Mouse (Mus musculus): Measurements from ENCODE around the gene Krt222. TPM values are rescaled to one million over a fixed set of nuclear protein-coding genes. Genes with fewer than 3 reads are reported as not detected.
A peak's percentile ranks its signal among the peaks of the same experiment; 100 is the strongest.

Krt222 gene
- 0.38 and 0.58 TPM in 2 replicates for polyA plus RNA-seq (2016; fragmentation: Nextera tagmentation; extraction: Ambion mirVana)

DNA sequence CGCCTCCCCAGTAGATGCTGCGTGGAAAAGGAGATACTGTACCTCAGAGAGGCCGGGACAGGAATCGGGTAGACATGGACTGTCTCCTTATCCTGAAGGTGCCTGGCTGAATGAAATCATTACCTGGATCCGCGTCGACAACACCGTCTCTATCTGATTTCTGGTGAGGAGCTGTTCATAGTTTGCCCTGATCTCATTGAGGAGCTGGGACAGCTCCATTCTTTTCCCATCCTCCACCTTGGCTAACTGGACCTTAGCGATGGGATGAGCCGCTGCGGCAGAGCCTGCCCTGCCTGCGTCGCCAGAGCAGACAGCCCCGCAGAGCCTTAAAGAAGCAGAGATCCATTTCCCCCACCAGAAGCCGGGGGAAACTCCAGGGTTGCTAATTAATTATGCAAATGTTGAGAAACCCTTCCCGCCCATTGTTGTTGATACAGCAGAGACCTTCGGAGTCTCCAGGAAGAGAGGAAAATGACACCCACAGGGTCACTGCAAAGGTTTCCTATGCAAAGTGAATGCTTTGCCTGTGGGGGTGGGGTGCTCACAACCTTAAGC lies at the start of gene Krt222:
TSS of gene Krt222 (minus strand) at position 266 of the 555 bp plus-strand sequence.
- ATAC-seq (ENCODE audit: insufficient number of reproducible peaks, insufficient read depth, low FRiP score, low TSS enrichment) = no peak
- Histone ChIP-seq H3K9ac (no peak within 1 kb of the TSS), H3K4me1 (peaks cover 7% of the 10 kb centered on the region; the same call in 1 of the 2 replicates), H3K4me3 (peak within 1 kb of the TSS; percentile 21), H3K4me2 (replicated peaks) (peak within 1 kb of the TSS; percentile 46), H3K27ac (no peak within 1 kb of the TSS), H3K27me3 (no peaks in the 10 kb centered on the region), H3K36me3 (no peaks in the 10 kb centered on the region), H3K9me3 (no peaks in the 10 kb centered on the region)
- WGBS = 4% methylated on average over 17 of the region's 17 CpGs

- H3K36me3 ChIP-seq = no peaks in the 10 kb centered on the region
- 62% methylated on average over 5 of the region's 5 CpGs for WGBS
- no peaks in the 10 kb centered on the region for H3K27me3 ChIP-seq
- no peaks in the 10 kb centered on the region for H3K9me3 ChIP-seq
- no peak overlapping the region for H3K4me3 ChIP-seq
- H3K4me1 ChIP-seq = no peaks in the 10 kb centered on the region
- H3K4me2 ChIP-seq (replicated peaks) = no peak overlapping the region
- no peak for ATAC-seq (ENCODE audit: insufficient number of reproducible peaks, insufficient read depth, low FRiP score, low TSS enrichment)
- no peak overlapping the region for H3K27ac ChIP-seq
- no peak overlapping the region for H3K9ac ChIP-seq
These were observed 49.0 kb upstream of the Krt222 start for GRCm38 (mm10) chr11:99292846-99293245.

- WGBS = 40% methylated on average over 11 of the region's 11 CpGs
- H3K4me1 ChIP-seq = peaks cover 5% of the 10 kb centered on the region; the same call in 1 of the 2 replicates
- H3K36me3 ChIP-seq = no peaks in the 10 kb centered on the region
- no peak for ATAC-seq (ENCODE audit: insufficient number of reproducible peaks, insufficient read depth, low FRiP score, low TSS enrichment)
- H3K27ac ChIP-seq = 0 out of 2 replicates have a peak within 1 kb of the TSS, but pooled peaks have one; percentile 36
- no peak within 1 kb of the TSS for H3K4me2 ChIP-seq (replicated peaks)
- no peak within 1 kb of the TSS for H3K9ac ChIP-seq
- H3K4me3 ChIP-seq = no peak within 1 kb of the TSS
- H3K9me3 ChIP-seq = no peaks in the 10 kb centered on the region
- H3K27me3 ChIP-seq = no peaks in the 10 kb centered on the region
These were observed 41.0 kb upstream of the Krt222 start, which contains the start of gene Krt24 for GRCm38 (mm10) chr11:99284833-99285312. Gene Krt24 (minus strand): TSS chr11:99285262.

DNA sequence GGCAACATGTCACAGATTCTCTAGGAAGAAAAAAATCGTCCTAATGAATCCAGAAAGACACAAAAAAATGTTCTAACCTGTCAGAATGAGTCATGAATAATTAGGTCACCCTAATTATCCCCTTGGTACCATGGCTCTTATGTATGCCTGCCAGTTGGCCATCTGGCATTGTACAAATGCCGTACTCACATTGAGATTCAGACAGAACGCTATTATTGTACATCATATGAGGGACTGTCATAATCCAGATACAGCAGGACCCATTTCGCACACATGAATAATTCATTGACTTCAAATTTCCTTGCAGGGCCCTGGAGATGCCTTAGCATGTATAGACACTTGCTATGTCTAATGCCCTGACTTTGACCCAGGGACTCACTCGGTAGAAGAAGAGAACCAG lies 40.1 kb upstream of the Krt222 start:
- no peak for ATAC-seq (ENCODE audit: insufficient number of reproducible peaks, insufficient read depth, low FRiP score, low TSS enrichment)

GRCm38 (mm10) chr11:99283334-99283733 lies 39.4 kb upstream of the Krt222 start:
- Histone ChIP-seq H3K4me3 (no peak overlapping the region), H3K27ac (no peak overlapping the region), H3K36me3 (no peaks in the 10 kb centered on the region), H3K4me1 (peaks cover 5% of the 10 kb centered on the region; the same call in 1 of the 2 replicates), H3K27me3 (no peaks in the 10 kb centered on the region), H3K4me2 (replicated peaks) (no peak overlapping the region), H3K9ac (no peak overlapping the region), H3K9me3 (no peaks in the 10 kb centered on the region)
- WGBS = 60% methylated on average over 4 of the region's 4 CpGs
- no peak for ATAC-seq (ENCODE audit: insufficient number of reproducible peaks, insufficient read depth, low FRiP score, low TSS enrichment)

More for the DNA sequence above, 40.1 kb upstream of the Krt222 start:
- no peak overlapping the region for H3K27ac ChIP-seq
- H3K4me3 ChIP-seq = no peak overlapping the region
- no peaks in the 10 kb centered on the region for H3K9me3 ChIP-seq
- no peaks in the 10 kb centered on the region for H3K36me3 ChIP-seq
- 77% methylated on average over 5 of the region's 5 CpGs for WGBS
- no peaks in the 10 kb centered on the region for H3K27me3 ChIP-seq
- no peak overlapping the region for H3K9ac ChIP-seq
- H3K4me1 ChIP-seq = peaks cover 5% of the 10 kb centered on the region; the same call in 1 of the 2 replicates
- H3K4me2 ChIP-seq (replicated peaks) = no peak overlapping the region

DNA sequence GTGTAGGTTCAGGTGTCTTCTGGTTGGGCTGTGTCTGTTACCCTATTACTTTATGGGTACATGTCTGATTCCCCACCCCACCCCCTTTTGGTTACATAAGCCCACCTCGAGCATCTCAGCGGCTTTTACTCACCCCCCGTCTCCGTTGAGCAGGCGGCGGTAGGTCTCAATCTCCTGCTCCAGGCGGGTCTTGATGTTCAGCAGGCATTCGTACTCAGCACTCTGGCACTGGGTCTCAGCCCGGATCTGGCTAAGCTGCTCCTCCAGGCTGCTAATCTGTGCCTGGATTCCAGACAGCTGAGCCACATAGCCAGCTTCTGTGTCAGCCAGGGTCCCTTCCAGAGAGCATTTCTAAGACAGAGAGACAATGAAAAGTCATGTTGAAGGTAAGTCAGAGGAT lies 37.2 kb upstream of the Krt222 start:
- no peaks in the 10 kb centered on the region for H3K9me3 ChIP-seq
- ATAC-seq (ENCODE audit: insufficient number of reproducible peaks, insufficient read depth, low FRiP score, low TSS enrichment) = no peak
- whole genome bisulfite sequencing = 77% methylated on average over 9 of the region's 9 CpGs
- H3K27ac ChIP-seq = no peak overlapping the region
- H3K4me1 ChIP-seq = peaks cover 5% of the 10 kb centered on the region; the same call in 1 of the 2 replicates
- H3K4me3 ChIP-seq = no peak overlapping the region
- H3K9ac ChIP-seq = no peak overlapping the region
- no peaks in the 10 kb centered on the region for H3K36me3 ChIP-seq
- H3K4me2 ChIP-seq (replicated peaks) = no peak overlapping the region
- no peaks in the 10 kb centered on the region for H3K27me3 ChIP-seq

GRCm38 (mm10) chr11:99279986-99280385 lies 36.1 kb upstream of the Krt222 start:
- no peak overlapping the region for H3K27ac ChIP-seq
- H3K4me3 ChIP-seq = no peak overlapping the region
- no peak for ATAC-seq (ENCODE audit: insufficient number of reproducible peaks, insufficient read depth, low FRiP score, low TSS enrichment)
- no peaks in the 10 kb centered on the region for H3K27me3 ChIP-seq
- WGBS = 67% methylated on average over 5 of the region's 5 CpGs
- no peaks in the 10 kb centered on the region for H3K36me3 ChIP-seq
- H3K9ac ChIP-seq = no peak overlapping the region
- H3K4me2 ChIP-seq (replicated peaks) = no peak overlapping the region
- H3K4me1 ChIP-seq = peaks cover 9% of the 10 kb centered on the region; the same call in 1 of the 2 replicates
- H3K9me3 ChIP-seq = no peaks in the 10 kb centered on the region

GRCm38 (mm10) chr11:99276786-99277185 lies 32.9 kb upstream of the Krt222 start:
- Histone ChIP-seq H3K9me3 (no peaks in the 10 kb centered on the region), H3K4me3 (no peak overlapping the region), H3K27ac (0 out of 2 replicates have a peak overlapping the region, but pooled peaks have one; percentile 6), H3K36me3 (no peaks in the 10 kb centered on the region), H3K4me1 (peaks cover 4% of the 10 kb centered on the region; the same call in 1 of the 2 replicates), H3K9ac (no peak overlapping the region), H3K4me2 (replicated peaks) (no peak overlapping the region), H3K27me3 (no peaks in the 10 kb centered on the region)
- WGBS = 40% methylated on average over 7 of the region's 7 CpGs
- no peak for ATAC-seq (ENCODE audit: insufficient number of reproducible peaks, insufficient read depth, low FRiP score, low TSS enrichment)

DNA sequence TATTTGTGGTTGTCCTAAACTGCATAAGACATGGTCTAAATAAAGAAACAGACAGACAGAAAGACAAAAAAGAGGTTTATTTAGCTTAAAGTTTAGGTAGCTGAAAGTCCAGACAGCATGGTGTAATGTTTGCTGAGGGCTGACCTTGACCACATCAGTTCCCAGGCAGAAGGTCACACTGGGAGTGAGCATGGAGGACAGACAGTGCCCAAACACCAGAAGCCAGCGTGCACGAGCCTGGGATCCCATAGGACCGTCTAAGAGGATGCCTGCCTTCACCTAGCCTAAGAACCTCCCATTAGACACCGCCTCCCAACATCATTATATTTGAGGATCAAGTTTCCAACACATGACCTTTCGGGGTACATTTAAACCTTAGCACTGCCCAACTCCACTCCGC lies 31.7 kb upstream of the Krt222 start:
- ATAC-seq (ENCODE audit: insufficient number of reproducible peaks, insufficient read depth, low FRiP score, low TSS enrichment) = no peak
- no peaks in the 10 kb centered on the region for H3K36me3 ChIP-seq
- 57% methylated on average over 6 of the region's 6 CpGs for WGBS
- H3K27me3 ChIP-seq = no peaks in the 10 kb centered on the region
- no peak overlapping the region for H3K4me3 ChIP-seq
- no peak overlapping the region for H3K9ac ChIP-seq
- H3K4me1 ChIP-seq = peaks cover 4% of the 10 kb centered on the region; the same call in 1 of the 2 replicates
- no peak overlapping the region for H3K27ac ChIP-seq
- H3K4me2 ChIP-seq (replicated peaks) = no peak overlapping the region
- no peaks in the 10 kb centered on the region for H3K9me3 ChIP-seq

DNA sequence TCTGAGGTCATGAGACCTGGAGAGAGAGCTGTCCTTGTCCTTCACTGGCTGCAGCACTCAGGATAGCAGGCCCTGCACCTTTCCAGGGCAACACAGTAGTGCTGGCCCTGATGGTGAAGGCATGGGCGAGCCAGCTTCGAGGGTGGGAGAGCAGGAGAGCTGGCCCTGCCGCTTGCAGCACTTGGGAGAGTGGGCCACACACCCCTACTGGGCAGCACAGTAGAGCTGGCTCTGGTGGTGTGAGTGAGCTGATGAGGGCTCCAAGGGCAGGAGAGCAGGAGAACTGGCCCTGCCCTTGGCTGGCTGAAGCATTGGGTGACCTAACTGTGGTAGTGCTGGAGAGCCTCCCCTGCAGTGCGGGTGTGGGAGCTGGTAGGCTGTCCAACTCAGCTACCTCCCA lies 28.8 kb upstream of the Krt222 start:
- H3K9ac ChIP-seq = no peak overlapping the region
- WGBS = 81% methylated on average over 4 of the region's 4 CpGs
- H3K27ac ChIP-seq = no peak overlapping the region
- no peak overlapping the region for H3K4me3 ChIP-seq
- no peak overlapping the region for H3K4me2 ChIP-seq (replicated peaks)
- no peaks in the 10 kb centered on the region for H3K36me3 ChIP-seq
- H3K4me1 ChIP-seq = peaks cover 4% of the 10 kb centered on the region; the same call in 1 of the 2 replicates
- no peaks in the 10 kb centered on the region for H3K9me3 ChIP-seq
- no peaks in the 10 kb centered on the region for H3K27me3 ChIP-seq
- ATAC-seq (ENCODE audit: insufficient number of reproducible peaks, insufficient read depth, low FRiP score, low TSS enrichment) = no peak

DNA sequence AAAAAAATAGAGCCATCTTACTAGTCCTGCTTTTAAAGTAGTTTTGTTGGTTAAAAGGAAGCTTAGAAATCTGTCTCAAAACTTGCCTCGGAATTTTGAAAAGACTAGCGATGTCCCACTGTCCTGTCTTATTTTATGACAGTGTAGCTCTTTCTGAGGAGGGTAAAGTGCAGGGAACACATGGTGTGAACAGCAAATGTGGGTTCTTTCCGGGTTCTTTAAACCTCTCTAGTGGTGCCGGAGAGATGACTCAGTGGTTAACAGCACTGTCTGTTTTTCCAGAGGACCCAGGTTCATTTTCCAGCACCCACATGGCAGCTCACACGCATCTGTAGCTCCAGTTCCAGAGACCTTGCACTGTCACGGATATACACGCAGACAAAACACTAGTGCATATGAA lies 25.3 kb upstream of the Krt222 start:
- no peaks in the 10 kb centered on the region for H3K9me3 ChIP-seq
- H3K4me2 ChIP-seq (replicated peaks) = no peak overlapping the region
- ATAC-seq (ENCODE audit: insufficient number of reproducible peaks, insufficient read depth, low FRiP score, low TSS enrichment) = no peak
- H3K27ac ChIP-seq = no peak overlapping the region
- H3K9ac ChIP-seq = no peak overlapping the region
- H3K27me3 ChIP-seq = no peaks in the 10 kb centered on the region
- 79% methylated on average over 7 of the region's 7 CpGs for whole genome bisulfite sequencing
- H3K4me3 ChIP-seq = no peak overlapping the region
- H3K36me3 ChIP-seq = no peaks in the 10 kb centered on the region
- H3K4me1 ChIP-seq = no peaks in the 10 kb centered on the region

- Histone ChIP-seq H3K4me2 (replicated peaks) (no peak overlapping the region), H3K27me3 (no peaks in the 10 kb centered on the region), H3K4me3 (no peak overlapping the region), H3K27ac (no peak overlapping the region), H3K36me3 (no peaks in the 10 kb centered on the region), H3K9ac (no peak overlapping the region), H3K9me3 (no peaks in the 10 kb centered on the region), H3K4me1 (no peaks in the 10 kb centered on the region)
- WGBS = 48% methylated on average over 9 of the region's 9 CpGs
- no peak for ATAC-seq (ENCODE audit: insufficient number of reproducible peaks, insufficient read depth, low FRiP score, low TSS enrichment)
These were observed 21.9 kb upstream of the Krt222 start for GRCm38 (mm10) chr11:99265796-99266195.
